Mouse (Mus musculus) hindbrain, embryonic 11.5 days (tissue): ENCODE results near the gene Fez2. TPM values are rescaled to one million over a fixed set of nuclear protein-coding genes. Genes with fewer than 3 reads are reported as not detected.

Experiments
- ATAC-seq: fragments of 200-750 bp; cut with Nextera tagmentation; 2 replicates; pipeline ENCODE4 v1.8.0; 2017; ENCODE audit warnings: mild to moderate bottlenecking, moderate TSS enrichment, moderate library complexity; ENCODE audit not compliant: low FRiP score
- DNase-seq: peaks from one replicate; pipeline ENCODE4 v3.0.0-alpha.2; 2015; ENCODE audit warnings: low spot score
- H3K27ac ChIP-seq: fragments of 300-500 bp; sonication (generic); 2 replicates; pipeline ENCODE4 v1.5.1; 2014; ENCODE audit warnings: mild to moderate bottlenecking, low read depth, low read length
- H3K27me3 ChIP-seq: fragments of 300-500 bp; sonication (generic); 2 replicates; pipeline ENCODE4 v1.6.1; 2014; ENCODE audit warnings: mild to moderate bottlenecking, low read length, moderate library complexity, mixed read lengths; ENCODE audit not compliant: control insufficient read depth, insufficient read depth
- H3K36me3 ChIP-seq: fragments of 300-500 bp; sonication (generic); 2 replicates; pipeline ENCODE4 v1.6.1; 2014; ENCODE audit warnings: mild to moderate bottlenecking, low read length, moderate library complexity, mixed read lengths; ENCODE audit not compliant: control insufficient read depth, insufficient read depth
- H3K4me1 ChIP-seq: fragments of 300-500 bp; sonication (generic); replicated peaks from 2 replicates; pipeline ENCODE4 v1.6.1; 2014; ENCODE audit warnings: low read length, mixed read lengths; ENCODE audit not compliant: control insufficient read depth, insufficient read depth
- H3K4me2 ChIP-seq: fragments of 300-500 bp; sonication (generic); replicated peaks from 2 replicates; pipeline ENCODE4 v1.6.1; 2014; ENCODE audit warnings: mild to moderate bottlenecking, low read depth, low read length
- H3K4me3 ChIP-seq: fragments of 300-500 bp; sonication (generic); 2 replicates; pipeline ENCODE4 v1.5.1; 2014; ENCODE audit warnings: low read depth, low read length
- H3K9ac ChIP-seq: fragments of 300-500 bp; sonication (generic); 2 replicates; pipeline ENCODE4 v1.6.1; 2014; ENCODE audit warnings: low read depth, low read length
- H3K9me3 ChIP-seq: fragments of 300-500 bp; sonication (generic); 2 replicates; pipeline ENCODE4 v1.6.1; 2016; ENCODE audit warnings: low read length; ENCODE audit not compliant: control insufficient read depth
- WGBS: fragments of 180-500 bp; shearing (Covaris S2); extraction: QIAGEN DNeasy Blood & Tissue Kit; methylation state at CpG from one replicate; pipeline ENCODE4 v1.1.7; 2014; 5-methylcytosine and 5-hydroxymethylcytosine counted together
- polyA plus RNA-seq: library from polyadenylated mRNA; unstranded; fragments of >200 nt; fragmentation: Nextera tagmentation; extraction: Ambion mirVana; gene quantifications from 2 replicates; pipeline ENCODE4 v1.2.1, GENCODE M21; 2014

Fez2 gene
- polyA plus RNA-seq, 1 experiment from 2014 or later: 52.4 TPM

- Histone ChIP-seq H3K9ac (no peak overlapping the region), H3K27me3 (no peaks in the 10 kb centered on the region), H3K4me3 (no peak overlapping the region), H3K4me1 (no peaks in the 10 kb centered on the region), H3K9me3 (no peaks in the 10 kb centered on the region), H3K4me2 (no peak overlapping the region), H3K27ac (no peak overlapping the region), H3K36me3 (no peaks in the 10 kb centered on the region)
- no peak for DNase-seq
- no peak for ATAC-seq
- 87% methylated on average over 9 of the region's 9 CpGs for WGBS
Observed at GRCm38 (mm10) chr17:78388101-78388847, 29.7 kb downstream of the Fez2 start.

DNA sequence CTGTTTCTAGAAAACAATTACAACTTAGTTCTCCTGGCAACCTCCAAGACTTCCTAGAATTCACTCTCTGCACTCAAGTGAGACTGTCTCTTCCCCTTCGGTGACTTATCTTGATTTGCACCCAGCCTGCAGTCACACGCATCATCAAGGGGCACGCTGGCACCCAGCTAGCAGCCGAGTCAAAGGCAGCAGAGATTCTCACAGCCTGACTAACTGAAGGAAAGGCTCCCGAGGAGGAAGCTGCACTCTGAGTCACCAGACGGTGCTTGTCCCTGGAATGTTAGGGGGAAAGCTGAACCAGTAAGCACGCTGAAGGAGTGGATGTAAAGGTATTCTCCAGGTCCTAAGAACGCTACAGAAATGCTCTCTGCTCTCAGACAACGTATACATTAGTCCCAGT, 30.3 kb downstream of the Fez2 start:
- Histone ChIP-seq H3K27me3 (no peaks in the 10 kb centered on the region), H3K4me1 (no peaks in the 10 kb centered on the region), H3K27ac (no peak overlapping the region), H3K36me3 (no peaks in the 10 kb centered on the region), H3K4me3 (no peak overlapping the region), H3K4me2 (no peak overlapping the region), H3K9me3 (no peaks in the 10 kb centered on the region), H3K9ac (no peak overlapping the region)
- no peak for ATAC-seq
- 80% methylated on average over 9 of the region's 9 CpGs for WGBS
- no peak for DNase-seq

DNA sequence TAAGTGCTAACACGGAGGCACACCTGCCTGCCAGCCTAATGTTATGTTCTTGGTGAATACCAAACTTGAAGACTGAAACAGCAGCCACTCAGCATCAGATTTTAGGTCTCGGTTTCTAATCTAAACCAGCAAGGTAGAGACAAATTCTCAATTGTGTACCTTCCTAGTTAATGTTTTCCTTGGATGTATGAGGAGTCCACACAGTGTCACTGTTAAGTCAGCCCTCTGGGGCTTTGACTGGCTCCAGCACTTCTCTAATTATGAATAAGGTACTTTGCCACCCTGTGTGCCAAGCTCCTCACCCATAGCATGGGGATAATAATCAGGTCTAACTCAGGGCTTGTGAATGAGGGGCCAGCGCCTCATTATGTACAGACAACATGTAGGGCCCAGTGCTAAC, 35.6 kb downstream of the Fez2 start:
- Histone ChIP-seq H3K9ac (no peak overlapping the region), H3K27me3 (no peaks in the 10 kb centered on the region), H3K27ac (no peak overlapping the region), H3K4me1 (no peaks in the 10 kb centered on the region), H3K9me3 (no peaks in the 10 kb centered on the region), H3K4me2 (no peak overlapping the region), H3K36me3 (no peaks in the 10 kb centered on the region), H3K4me3 (no peak overlapping the region)
- DNase-seq: no peak
- no peak for ATAC-seq
- 96% methylated on average over 3 of the region's 3 CpGs for WGBS

- no peak overlapping the region for H3K4me3 ChIP-seq
- no peak overlapping the region for H3K9ac ChIP-seq
- WGBS: 56% methylated on average over 11 of the region's 11 CpGs
- H3K4me1 ChIP-seq: no peaks in the 10 kb centered on the region
- ATAC-seq (no peak), DNase-seq (no peak)
- no peak overlapping the region for H3K4me2 ChIP-seq
- H3K9me3 ChIP-seq: no peaks in the 10 kb centered on the region
- no peaks in the 10 kb centered on the region for H3K36me3 ChIP-seq
- H3K27ac ChIP-seq: no peak overlapping the region
- H3K27me3 ChIP-seq: no peaks in the 10 kb centered on the region
Observed at GRCm38 (mm10) chr17:78379730-78380245, 38.2 kb downstream of the Fez2 start.

DNA sequence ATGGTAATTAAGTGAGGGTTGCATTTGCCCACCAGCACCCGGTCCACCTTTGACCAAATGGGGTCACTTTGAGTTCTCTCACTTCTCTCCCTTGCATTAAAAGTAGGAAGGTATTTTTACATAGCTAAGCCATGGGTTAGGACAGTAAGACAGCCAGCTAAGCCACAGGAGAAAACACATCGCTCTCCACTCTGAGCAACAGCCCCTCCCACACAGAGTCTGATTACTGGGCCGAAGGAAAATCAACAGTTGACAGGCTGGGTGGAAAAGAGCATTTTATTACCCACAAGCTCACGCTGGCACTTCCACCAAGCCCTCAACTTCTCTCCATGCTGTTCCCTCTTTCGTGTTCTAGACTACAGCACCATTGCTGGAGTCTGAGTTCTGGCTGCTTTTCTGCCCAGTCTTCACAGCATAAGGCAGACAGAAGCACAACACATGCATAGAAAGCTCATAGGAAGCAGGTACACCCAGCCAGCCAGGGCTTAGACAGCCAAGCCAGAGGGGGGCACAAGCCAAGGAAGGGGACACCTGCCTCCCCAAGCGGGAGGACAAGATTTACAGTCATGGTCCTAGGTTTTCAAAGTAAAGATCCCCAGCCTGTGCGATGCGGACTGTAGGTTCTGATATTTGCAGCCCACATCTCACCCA, 38.7 kb downstream of the Fez2 start:
- 91% methylated on average over 8 of the region's 8 CpGs for WGBS
- no peak for ATAC-seq
- H3K27ac ChIP-seq: no peak overlapping the region

GRCm38 (mm10) chr17:78376587-78376986, 41.4 kb downstream of the Fez2 start:
- 77% methylated on average over 8 of the region's 8 CpGs for WGBS
- DNase-seq (no peak), ATAC-seq (no peak)
- no peaks in the 10 kb centered on the region for H3K4me1 ChIP-seq
- 0 out of 2 replicates have a peak, but pooled peaks cover 2% of the 10 kb centered on the region for H3K36me3 ChIP-seq
- no peak overlapping the region for H3K4me3 ChIP-seq
- H3K4me2 ChIP-seq: no peak overlapping the region
- no peaks in the 10 kb centered on the region for H3K27me3 ChIP-seq
- H3K27ac ChIP-seq: no peak overlapping the region
- H3K9ac ChIP-seq: no peak overlapping the region
- no peaks in the 10 kb centered on the region for H3K9me3 ChIP-seq

More for the DNA sequence above, 38.7 kb downstream of the Fez2 start:
- Histone ChIP-seq H3K9ac (no peak overlapping the region), H3K4me2 (no peak overlapping the region), H3K27me3 (no peaks in the 10 kb centered on the region), H3K4me1 (no peaks in the 10 kb centered on the region), H3K9me3 (no peaks in the 10 kb centered on the region), H3K36me3 (no peaks in the 10 kb centered on the region), H3K4me3 (no peak overlapping the region)
- no peak for DNase-seq

DNA sequence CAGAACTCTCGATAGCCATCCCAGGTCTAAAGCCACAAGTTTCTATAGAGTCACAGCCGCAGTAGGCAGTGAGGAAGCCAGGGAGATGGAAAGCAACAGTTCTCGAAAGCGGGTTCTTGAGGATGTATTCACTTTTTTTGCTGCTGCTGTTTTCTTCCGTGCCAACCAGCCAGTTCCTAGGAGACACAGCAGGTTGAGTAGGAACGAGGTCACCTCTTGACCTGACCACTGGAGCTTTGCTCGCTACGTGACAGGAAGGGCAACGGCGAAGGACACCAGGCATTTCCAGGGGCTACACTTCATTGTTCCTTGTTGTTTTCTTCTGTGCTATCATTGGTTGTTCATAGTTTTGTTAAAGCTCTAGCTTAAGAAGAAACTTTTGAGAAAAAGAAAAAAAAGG, 43.2 kb downstream of the Fez2 start:
- no peak overlapping the region for H3K27ac ChIP-seq
- H3K27me3 ChIP-seq: no peaks in the 10 kb centered on the region
- H3K9me3 ChIP-seq: no peaks in the 10 kb centered on the region
- no peak overlapping the region for H3K4me3 ChIP-seq
- DNase-seq: peak; percentile 22
- no peak overlapping the region for H3K9ac ChIP-seq
- WGBS: 45% methylated on average over 10 of the region's 10 CpGs
- H3K4me1 ChIP-seq: no peaks in the 10 kb centered on the region
- H3K4me2 ChIP-seq: no peak overlapping the region
- H3K36me3 ChIP-seq: 0 out of 2 replicates have a peak, but pooled peaks cover 2% of the 10 kb centered on the region
- ATAC-seq: no peak

DNA sequence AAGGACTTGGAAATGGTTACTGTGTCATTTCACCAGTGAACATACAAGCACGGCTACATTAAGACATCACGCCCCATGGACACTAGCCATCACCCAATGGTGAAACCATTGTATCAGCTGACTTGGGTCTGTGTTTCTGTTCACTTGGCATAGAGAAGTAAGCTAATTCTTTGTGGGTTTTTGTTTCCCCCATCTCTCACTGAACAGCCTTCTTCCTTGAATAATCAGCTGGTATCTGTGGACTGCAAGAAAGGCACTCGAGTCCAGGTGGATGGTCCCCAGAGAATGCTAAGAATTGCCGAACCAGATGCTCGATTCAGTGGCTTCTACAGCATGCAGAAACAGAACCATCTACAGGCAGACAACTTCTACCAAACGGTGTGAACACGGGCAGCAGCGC, 44.1 kb downstream of the Fez2 start:
- Histone ChIP-seq H3K27me3 (no peaks in the 10 kb centered on the region), H3K4me3 (no peak overlapping the region), H3K4me2 (no peak overlapping the region), H3K27ac (no peak overlapping the region), H3K9ac (no peak overlapping the region), H3K9me3 (no peaks in the 10 kb centered on the region), H3K36me3 (0 out of 2 replicates have a peak, but pooled peaks cover 2% of the 10 kb centered on the region), H3K4me1 (no peaks in the 10 kb centered on the region)
- DNase-seq: no peak
- 90% methylated on average over 8 of the region's 8 CpGs for WGBS
- no peak for ATAC-seq

- ATAC-seq: no peak
- H3K27me3 ChIP-seq: no peaks in the 10 kb centered on the region
Observed at GRCm38 (mm10) chr17:78373174-78373573, 44.8 kb downstream of the Fez2 start.

More at GRCm38 (mm10) chr17:78373174-78373573, 44.8 kb downstream of the Fez2 start:
- Histone ChIP-seq H3K4me2 (no peak overlapping the region), H3K9me3 (no peaks in the 10 kb centered on the region), H3K27ac (no peak overlapping the region), H3K4me1 (no peaks in the 10 kb centered on the region), H3K36me3 (0 out of 2 replicates have a peak, but pooled peaks cover 2% of the 10 kb centered on the region), H3K4me3 (no peak overlapping the region), H3K9ac (no peak overlapping the region)
- DNase-seq: no peak
- WGBS: 91% methylated on average over 6 of the region's 6 CpGs
